Mouse (Mus musculus) kidney, adult 18-20 months (tissue): ENCODE results near the gene Bcl7a.

Source experiments
- DNase-seq: peaks from one replicate; pipeline ENCODE4 v3.0.0; 2021

Bcl7a gene

GRCm38 (mm10) chr5:123343707-123344627 lies at the start of gene Bcl7a:
Gene Bcl7a, plus strand, starts transcription at chr5:123343834.
- peak; percentile 92 for DNase-seq

- no peak for DNase-seq
Measured at GRCm38 (mm10) chr5:123294653-123295052, 49.0 kb upstream of the Bcl7a start.

- peak; percentile 21 for DNase-seq
Measured at GRCm38 (mm10) chr5:123296224-123296806, 47.3 kb upstream of the Bcl7a start.

GRCm38 (mm10) chr5:123296972-123297754 lies 46.5 kb upstream of the Bcl7a start:
- peak; percentile 18 for DNase-seq

GRCm38 (mm10) chr5:123297830-123298229 lies 45.8 kb upstream of the Bcl7a start:
- no peak for DNase-seq

- peak; percentile 39 for DNase-seq
Measured at GRCm38 (mm10) chr5:123298526-123298925, 45.1 kb upstream of the Bcl7a start.

- no peak for DNase-seq
Measured at GRCm38 (mm10) chr5:123300496-123301034, 43.1 kb upstream of the Bcl7a start.

- DNase-seq, result no peak
Measured at GRCm38 (mm10) chr5:123301780-123302521, 41.7 kb upstream of the Bcl7a start.

- DNase-seq, result no peak
Measured at GRCm38 (mm10) chr5:123307630-123308282, 35.9 kb upstream of the Bcl7a start.

- no peak for DNase-seq
Measured at GRCm38 (mm10) chr5:123309816-123310215, 33.8 kb upstream of the Bcl7a start.

GRCm38 (mm10) chr5:123310221-123310620 lies 33.4 kb upstream of the Bcl7a start:
- DNase-seq, result no peak

- DNase-seq, result no peak
Measured at GRCm38 (mm10) chr5:123313058-123313630, 30.5 kb upstream of the Bcl7a start.

- DNase-seq, result no peak
Measured at GRCm38 (mm10) chr5:123313851-123314380, 29.7 kb upstream of the Bcl7a start.

GRCm38 (mm10) chr5:123315219-123315866 lies 28.3 kb upstream of the Bcl7a start:
- no peak for DNase-seq

- no peak for DNase-seq
Measured at GRCm38 (mm10) chr5:123317992-123318391, 25.6 kb upstream of the Bcl7a start.

- no peak for DNase-seq
Measured at GRCm38 (mm10) chr5:123320136-123320535, 23.5 kb upstream of the Bcl7a start.

GRCm38 (mm10) chr5:123324242-123324641 lies 19.4 kb upstream of the Bcl7a start:
- no peak for DNase-seq

- DNase-seq, result peak; percentile 61
Measured at GRCm38 (mm10) chr5:123326006-123326750, 17.5 kb upstream of the Bcl7a start.

- DNase-seq, result no peak
Measured at GRCm38 (mm10) chr5:123326751-123327148, 16.9 kb upstream of the Bcl7a start.

GRCm38 (mm10) chr5:123327686-123328085 lies 15.9 kb upstream of the Bcl7a start:
- DNase-seq, result no peak
